Mouse (Mus musculus) neural tube, embryonic 13.5 days (tissue): ENCODE measurements around the gene Tppp2. TPM values are rescaled to one million over a fixed set of nuclear protein-coding genes. Genes with fewer than 3 reads are reported as not detected.

Source experiments
- ATAC-seq: fragments of 200-750 bp; cut with Nextera tagmentation; 2 replicates; pipeline ENCODE4 v1.8.0; 2017; ENCODE audit warnings: low read depth, mild to moderate bottlenecking, moderate TSS enrichment, moderate library complexity
- H3K27ac ChIP-seq: fragments of 300-500 bp; sonication (generic); replicated peaks from 2 replicates; pipeline ENCODE4 v1.5.1; 2015; ENCODE audit warnings: moderate library complexity, mild to moderate bottlenecking, inconsistent platforms
- H3K27me3 ChIP-seq: fragments of 300-500 bp; sonication (generic); 2 replicates; pipeline ENCODE4 v1.6.1; 2015; ENCODE audit warnings: mild to moderate bottlenecking, inconsistent platforms
- H3K36me3 ChIP-seq: fragments of 300-500 bp; sonication (generic); 2 replicates; pipeline ENCODE4 v1.6.1; 2015; ENCODE audit warnings: mild to moderate bottlenecking, inconsistent platforms
- H3K4me1 ChIP-seq: fragments of 300-500 bp; sonication (generic); replicated peaks from 2 replicates; pipeline ENCODE4 v1.6.1; 2015; ENCODE audit warnings: inconsistent platforms
- H3K4me2 ChIP-seq: fragments of 300-500 bp; sonication (generic); 2 replicates; pipeline ENCODE4 v1.6.1; 2015; ENCODE audit warnings: inconsistent platforms, mild to moderate bottlenecking, moderate library complexity
- H3K4me3 ChIP-seq: fragments of 300-500 bp; sonication (generic); 2 replicates; pipeline ENCODE4 v1.5.1; 2015; ENCODE audit warnings: mild to moderate bottlenecking, inconsistent platforms
- H3K9ac ChIP-seq: fragments of 300-500 bp; sonication (generic); 2 replicates; pipeline ENCODE4 v1.6.1; 2015; ENCODE audit warnings: moderate library complexity, mild to moderate bottlenecking, inconsistent platforms
- H3K9me3 ChIP-seq: fragments of 300-500 bp; sonication (generic); 2 replicates; pipeline ENCODE4 v1.6.1; 2016; ENCODE audit warnings: inconsistent platforms
- whole genome bisulfite sequencing: fragments of 180-500 bp; shearing (Covaris S2); methylation state at CpG from one replicate; pipeline ENCODE4 v1.1.7; 2015; 5-methylcytosine and 5-hydroxymethylcytosine counted together
- polyA plus RNA-seq: library from polyadenylated mRNA; unstranded; fragments of >200 nt; fragmentation: Nextera tagmentation; extraction: Ambion mirVana; gene quantifications from 2 replicates; pipeline ENCODE4 v1.2.1, GENCODE M21; 2015

Tppp2 gene
- polyA plus RNA-seq, 1 experiment from 2014 or later = not detected

GRCm38 (mm10) chr14:51929968-51930367 lies 11.7 kb downstream of the Tppp2 start:
- no peak overlapping the region for H3K4me3 ChIP-seq
- H3K9ac ChIP-seq = no peak overlapping the region
- ATAC-seq = no peak
- H3K4me2 ChIP-seq = no peak overlapping the region
- H3K27me3 ChIP-seq = no peaks in the 10 kb centered on the region
- no peaks in the 10 kb centered on the region for H3K36me3 ChIP-seq
- H3K27ac ChIP-seq = no peak overlapping the region
- no peaks in the 10 kb centered on the region for H3K9me3 ChIP-seq
- 0 out of 2 replicates have a peak, but pooled peaks cover 8% of the 10 kb centered on the region for H3K4me1 ChIP-seq
- 76% methylated on average over 9 of the region's 9 CpGs for WGBS

- H3K4me3 ChIP-seq = no peak overlapping the region
- H3K4me1 ChIP-seq = 0 out of 2 replicates have a peak, but pooled peaks cover 8% of the 10 kb centered on the region
- H3K9me3 ChIP-seq = no peaks in the 10 kb centered on the region
- WGBS = 41% methylated on average over 5 of the region's 5 CpGs
- H3K27me3 ChIP-seq = no peaks in the 10 kb centered on the region
- no peak overlapping the region for H3K4me2 ChIP-seq
- no peak overlapping the region for H3K9ac ChIP-seq
- no peaks in the 10 kb centered on the region for H3K36me3 ChIP-seq
- peak; percentile 75 for ATAC-seq
- no peak overlapping the region for H3K27ac ChIP-seq
These were observed 12.6 kb downstream of the Tppp2 start for GRCm38 (mm10) chr14:51930824-51931223.

- Histone ChIP-seq H3K9ac (no peak overlapping the region), H3K4me1 (0 out of 2 replicates have a peak, but pooled peaks cover 8% of the 10 kb centered on the region), H3K27me3 (no peaks in the 10 kb centered on the region), H3K4me2 (no peak overlapping the region), H3K36me3 (no peaks in the 10 kb centered on the region), H3K4me3 (no peak overlapping the region), H3K9me3 (0 out of 2 replicates have a peak, but pooled peaks cover under 1% of the 10 kb centered on the region), H3K27ac (no peak overlapping the region)
- 80% methylated on average over 10 of the region's 10 CpGs for WGBS
- no peak for ATAC-seq
These were observed 14.1 kb downstream of the Tppp2 start for GRCm38 (mm10) chr14:51932092-51933020.

- Histone ChIP-seq H3K27me3 (no peaks in the 10 kb centered on the region), H3K4me2 (no peak overlapping the region), H3K9ac (no peak overlapping the region), H3K36me3 (no peaks in the 10 kb centered on the region), H3K9me3 (0 out of 2 replicates have a peak, but pooled peaks cover 4% of the 10 kb centered on the region), H3K27ac (no peak overlapping the region), H3K4me3 (no peak overlapping the region), H3K4me1 (peaks cover 5% of the 10 kb centered on the region; the same call in 1 of the 2 replicates)
- 91% methylated on average over 9 of the region's 9 CpGs for WGBS
- ATAC-seq = no peak
These were observed 20.8 kb downstream of the Tppp2 start for GRCm38 (mm10) chr14:51939005-51939404.

- 32% methylated on average over 8 of the region's 8 CpGs for WGBS
- H3K4me2 ChIP-seq = no peak overlapping the region
- no peaks in the 10 kb centered on the region for H3K36me3 ChIP-seq
- H3K4me1 ChIP-seq = peaks cover 5% of the 10 kb centered on the region; the same call in 1 of the 2 replicates
- no peak overlapping the region for H3K27ac ChIP-seq
- no peaks in the 10 kb centered on the region for H3K27me3 ChIP-seq
- H3K9ac ChIP-seq = no peak overlapping the region
- 0 out of 2 replicates have a peak, but pooled peaks cover 4% of the 10 kb centered on the region for H3K9me3 ChIP-seq
- no peak overlapping the region for H3K4me3 ChIP-seq
- no peak for ATAC-seq
These were observed 22.8 kb downstream of the Tppp2 start for GRCm38 (mm10) chr14:51940944-51941560.

- no peak for ATAC-seq
These were observed 23.4 kb downstream of the Tppp2 start for GRCm38 (mm10) chr14:51941577-51941976.

GRCm38 (mm10) chr14:51942236-51942635 lies 24.0 kb downstream of the Tppp2 start:
- 66% methylated on average over 7 of the region's 7 CpGs for WGBS
- Histone ChIP-seq H3K4me2 (no peak overlapping the region), H3K4me1 (peaks cover 5% of the 10 kb centered on the region; the same call in 1 of the 2 replicates), H3K9ac (no peak overlapping the region), H3K27me3 (no peaks in the 10 kb centered on the region), H3K9me3 (0 out of 2 replicates have a peak, but pooled peaks cover 4% of the 10 kb centered on the region), H3K4me3 (no peak overlapping the region), H3K27ac (no peak overlapping the region), H3K36me3 (no peaks in the 10 kb centered on the region)
- ATAC-seq = no peak

More at GRCm38 (mm10) chr14:51941577-51941976, 23.4 kb downstream of the Tppp2 start:
- 48% methylated on average over 9 of the region's 9 CpGs for WGBS
- Histone ChIP-seq H3K9ac (no peak overlapping the region), H3K27me3 (no peaks in the 10 kb centered on the region), H3K4me1 (peaks cover 5% of the 10 kb centered on the region; the same call in 1 of the 2 replicates), H3K4me3 (no peak overlapping the region), H3K9me3 (0 out of 2 replicates have a peak, but pooled peaks cover 4% of the 10 kb centered on the region), H3K36me3 (no peaks in the 10 kb centered on the region), H3K27ac (no peak overlapping the region), H3K4me2 (no peak overlapping the region)

GRCm38 (mm10) chr14:51943336-51943735 lies 25.1 kb downstream of the Tppp2 start:
- WGBS = 90% methylated on average over 6 of the region's 6 CpGs
- no peaks in the 10 kb centered on the region for H3K27me3 ChIP-seq

GRCm38 (mm10) chr14:51960316-51960715 lies 42.1 kb downstream of the Tppp2 start:
- 91% methylated on average over 2 of the region's 2 CpGs for WGBS
- H3K36me3 ChIP-seq = no peaks in the 10 kb centered on the region

More at GRCm38 (mm10) chr14:51943336-51943735, 25.1 kb downstream of the Tppp2 start:
- H3K9me3 ChIP-seq = no peaks in the 10 kb centered on the region
- H3K27ac ChIP-seq = no peak overlapping the region
- H3K4me1 ChIP-seq = peaks cover 5% of the 10 kb centered on the region; the same call in 1 of the 2 replicates
- no peak overlapping the region for H3K4me3 ChIP-seq
- no peak overlapping the region for H3K4me2 ChIP-seq
- no peaks in the 10 kb centered on the region for H3K36me3 ChIP-seq
- H3K9ac ChIP-seq = no peak overlapping the region
- ATAC-seq = no peak

GRCm38 (mm10) chr14:51967400-51967799 lies 49.2 kb downstream of the Tppp2 start:
- no peak overlapping the region for H3K9ac ChIP-seq
- H3K36me3 ChIP-seq = no peaks in the 10 kb centered on the region
- no peak overlapping the region for H3K27ac ChIP-seq
- no peaks in the 10 kb centered on the region for H3K27me3 ChIP-seq
- H3K4me2 ChIP-seq = no peak overlapping the region
- ATAC-seq = no peak
- no peaks in the 10 kb centered on the region for H3K9me3 ChIP-seq
- no peak overlapping the region for H3K4me3 ChIP-seq
- 84% methylated on average over 3 of the region's 3 CpGs for WGBS
- H3K4me1 ChIP-seq = no peaks in the 10 kb centered on the region

More at GRCm38 (mm10) chr14:51960316-51960715, 42.1 kb downstream of the Tppp2 start:
- Histone ChIP-seq H3K9ac (no peak overlapping the region), H3K27ac (no peak overlapping the region), H3K4me3 (no peak overlapping the region), H3K27me3 (no peaks in the 10 kb centered on the region), H3K4me1 (no peaks in the 10 kb centered on the region), H3K4me2 (no peak overlapping the region), H3K9me3 (no peaks in the 10 kb centered on the region)
- ATAC-seq = no peak
